Mouse (Mus musculus) limb, embryonic 12.5 days (tissue): ENCODE results near the gene 4933415F23Rik. TPM values are rescaled to one million over a fixed set of nuclear protein-coding genes. Genes with fewer than 3 reads are reported as not detected.
"Not testable (repeated sequence)": the region's sequence is repeated elsewhere in the genome, so short reads cannot be mapped to it uniquely, and the experiment has no call there.

Experiments
- ATAC-seq: fragments of 200-750 bp; cut with Nextera tagmentation; 2 replicates; pipeline ENCODE4 v1.8.0; 2017; ENCODE audit warnings: low read depth, moderate TSS enrichment; ENCODE audit not compliant: insufficient number of reproducible peaks, insufficient read depth, low FRiP score, low TSS enrichment
- H3K27ac ChIP-seq: fragments of 300-500 bp; sonication (generic); 2 replicates; pipeline ENCODE4 v1.5.1; 2016; ENCODE audit warnings: mild to moderate bottlenecking, moderate library complexity
- H3K27me3 ChIP-seq: fragments of 300-500 bp; sonication (generic); 2 replicates; pipeline ENCODE4 v1.6.1; 2016; ENCODE audit warnings: mild to moderate bottlenecking, moderate library complexity
- H3K36me3 ChIP-seq: fragments of 300-500 bp; sonication (generic); 2 replicates; pipeline ENCODE4 v1.6.1; 2016; ENCODE audit warnings: mild to moderate bottlenecking, moderate library complexity
- H3K4me1 ChIP-seq: fragments of 300-500 bp; sonication (generic); replicated peaks from 2 replicates; pipeline ENCODE4 v1.6.1; 2016
- H3K4me2 ChIP-seq: fragments of 300-500 bp; sonication (generic); 2 replicates; pipeline ENCODE4 v1.6.1; 2016; ENCODE audit warnings: mild to moderate bottlenecking, moderate library complexity
- H3K4me3 ChIP-seq: fragments of 300-500 bp; sonication (generic); replicated peaks from 2 replicates; pipeline ENCODE4 v1.5.1; 2016; ENCODE audit warnings: mild to moderate bottlenecking
- H3K9ac ChIP-seq: fragments of 300-500 bp; sonication (generic); replicated peaks from 2 replicates; pipeline ENCODE4 v1.6.1; 2016; ENCODE audit warnings: mild to moderate bottlenecking, moderate library complexity
- H3K9me3 ChIP-seq: fragments of 300-500 bp; sonication (generic); 2 replicates; pipeline ENCODE4 v1.6.1; 2016; ENCODE audit warnings: mild to moderate bottlenecking, moderate library complexity
- WGBS: fragments of 180-500 bp; shearing (Covaris S2); methylation state at CpG from one replicate; pipeline ENCODE4 v1.1.7; 2016; 5-methylcytosine and 5-hydroxymethylcytosine counted together
- polyA plus RNA-seq: library from polyadenylated mRNA; unstranded; fragments of >200 nt; fragmentation: Nextera tagmentation; extraction: Ambion mirVana; gene quantifications from 2 replicates; pipeline ENCODE4 v1.2.1, GENCODE M21; 2016

4933415F23Rik gene
- polyA plus RNA-seq, result not detected in 2 replicates

DNA sequence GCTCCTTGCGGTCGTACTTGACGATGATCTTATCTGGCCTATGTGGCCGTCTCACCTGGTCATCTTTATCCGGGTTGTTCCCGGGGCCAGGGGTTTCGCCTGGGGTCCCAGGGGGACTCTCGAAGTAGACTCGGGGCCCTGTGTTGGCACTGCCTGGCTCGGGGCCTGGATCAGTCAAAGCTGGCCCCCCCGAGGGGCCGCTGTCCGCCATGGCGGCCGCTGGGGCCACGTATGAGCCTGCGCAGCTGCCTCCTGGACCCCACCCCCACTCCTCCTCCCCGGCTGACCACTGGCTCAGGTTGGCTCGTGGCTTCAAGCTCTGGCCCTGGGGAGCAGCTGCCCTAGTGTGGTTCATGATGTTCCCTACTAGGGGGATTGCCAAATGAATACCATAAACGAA is at the start of gene 4933415F23Rik:
4933415F23Rik (minus strand) TSS at position 233 of the 400 bp plus-strand sequence.
- H3K27ac ChIP-seq, result no peak within 1 kb of the TSS
- H3K27me3 ChIP-seq, result no peaks in the 10 kb centered on the region
- ATAC-seq, result no peak
- 91% methylated on average over 20 of the region's 20 CpGs for WGBS
- H3K4me1 ChIP-seq, result no peaks in the 10 kb centered on the region
- no peaks in the 10 kb centered on the region for H3K36me3 ChIP-seq
- no peak within 1 kb of the TSS for H3K4me2 ChIP-seq
- H3K4me3 ChIP-seq, result no peak within 1 kb of the TSS
- H3K9me3 ChIP-seq, result 0 out of 2 replicates have a peak, but pooled peaks cover 5% of the 10 kb centered on the region
- H3K9ac ChIP-seq, result no peak within 1 kb of the TSS

DNA sequence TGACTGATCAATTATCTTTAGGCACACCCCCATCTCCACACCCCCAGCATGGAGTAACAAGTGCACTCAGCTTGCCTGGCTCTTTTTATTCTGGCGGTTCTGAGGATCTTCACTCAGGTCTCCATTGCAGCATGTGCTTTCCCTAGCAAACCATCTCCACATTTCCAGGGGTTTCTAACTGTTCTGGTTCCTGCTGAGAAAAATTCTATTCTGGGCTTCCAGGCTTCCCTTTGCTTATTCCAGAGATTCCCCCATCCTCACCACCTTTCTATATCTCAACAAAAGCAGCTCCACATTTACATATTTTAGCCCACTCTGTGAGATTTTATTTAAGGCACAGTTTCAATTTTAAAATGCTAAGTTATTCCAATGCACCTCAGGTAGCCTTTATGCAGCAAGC is 49.7 kb upstream of the 4933415F23Rik start:
- no peak overlapping the region for H3K9ac ChIP-seq
- H3K4me2 ChIP-seq, result no peak overlapping the region
- no peak for ATAC-seq
- H3K4me3 ChIP-seq, result no peak overlapping the region
- no peaks in the 10 kb centered on the region for H3K36me3 ChIP-seq
- no peaks in the 10 kb centered on the region for H3K27me3 ChIP-seq
- no peaks in the 10 kb centered on the region for H3K4me1 ChIP-seq
- H3K27ac ChIP-seq, result no peak overlapping the region
- 75% methylated on average over 1 of the region's 1 CpGs for WGBS
- no peaks in the 10 kb centered on the region for H3K9me3 ChIP-seq

DNA sequence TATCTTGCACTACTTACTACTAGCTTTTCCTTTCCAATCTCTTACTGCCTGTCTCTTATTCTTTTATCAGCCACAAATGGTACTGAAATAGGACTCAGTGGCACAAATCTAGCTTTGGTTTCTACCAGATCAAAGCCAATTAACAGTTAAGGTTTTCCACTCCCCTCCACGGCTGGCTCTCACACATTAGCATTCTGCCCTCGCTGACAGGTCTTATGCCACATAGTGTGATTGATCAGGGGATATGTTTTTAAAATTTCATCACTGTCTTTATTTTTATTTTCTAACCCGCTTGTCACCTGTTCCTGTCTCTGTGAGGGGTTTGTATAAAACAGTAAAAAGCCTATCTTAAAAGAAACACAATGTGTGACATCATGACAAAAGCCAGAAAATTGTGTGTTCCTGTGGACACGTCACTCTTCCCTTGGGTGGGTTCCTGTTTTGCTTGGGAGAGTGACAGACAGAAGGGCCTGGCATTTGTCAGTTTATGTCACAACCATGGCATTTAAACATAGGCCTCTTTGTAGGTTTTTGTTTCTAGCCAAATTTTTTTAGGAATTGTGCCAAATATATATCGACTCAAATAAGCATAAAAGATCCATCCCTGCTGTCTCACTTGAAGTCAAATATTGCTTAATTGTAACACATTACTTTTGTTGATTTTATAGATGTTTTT is 44.3 kb upstream of the 4933415F23Rik start:
- H3K4me1 ChIP-seq, result no peaks in the 10 kb centered on the region
- H3K27me3 ChIP-seq, result no peaks in the 10 kb centered on the region
- peaks cover 5% of the 10 kb centered on the region; the same call in 1 of the 2 replicates for H3K9me3 ChIP-seq
- WGBS, result 66% methylated on average over 5 of the region's 5 CpGs
- no peak overlapping the region for H3K27ac ChIP-seq
- no peak overlapping the region for H3K9ac ChIP-seq
- ATAC-seq, result no peak
- H3K4me2 ChIP-seq, result no peak overlapping the region
- no peak overlapping the region for H3K4me3 ChIP-seq
- H3K36me3 ChIP-seq, result no peaks in the 10 kb centered on the region

DNA sequence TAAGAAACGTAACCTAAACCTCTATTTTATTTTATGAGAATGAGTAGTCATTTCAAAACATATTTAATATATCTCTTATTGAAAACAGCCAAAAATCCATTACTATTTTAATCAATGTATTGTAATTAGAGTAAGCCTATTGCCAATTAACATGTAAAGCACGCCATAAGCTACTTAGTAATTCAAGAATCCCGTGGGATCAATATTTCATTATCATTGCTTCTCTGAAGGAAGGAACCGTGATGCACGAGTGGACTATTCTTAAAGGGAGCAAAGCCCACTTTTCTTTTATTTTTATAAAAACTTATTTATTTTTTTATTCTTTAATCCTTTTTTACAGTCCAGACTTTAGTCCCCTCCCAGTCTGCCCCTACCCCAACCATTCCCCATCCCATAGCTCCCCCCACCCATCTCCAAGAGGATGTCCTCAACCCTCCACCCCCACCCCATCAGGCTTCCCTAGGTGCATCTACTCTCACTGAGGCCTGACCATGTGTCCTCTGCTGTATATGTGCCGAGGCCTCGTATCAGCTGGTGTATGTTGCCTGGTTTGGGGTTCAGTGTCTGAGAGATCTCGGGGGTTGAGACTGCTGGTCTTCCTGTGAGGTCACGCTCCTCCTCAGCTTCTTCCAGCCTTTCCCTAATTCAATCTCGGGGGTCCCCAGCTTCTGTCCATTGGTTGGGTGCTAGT is 39.2 kb upstream of the 4933415F23Rik start:
- WGBS, result 82% methylated on average over 10 of the region's 10 CpGs
- ATAC-seq, result no peak
- H3K36me3 ChIP-seq, result no peaks in the 10 kb centered on the region
- peaks cover 5% of the 10 kb centered on the region; the same call in 1 of the 2 replicates for H3K9me3 ChIP-seq
- no peak overlapping the region for H3K9ac ChIP-seq
- no peak overlapping the region for H3K4me2 ChIP-seq
- no peak overlapping the region for H3K27ac ChIP-seq
- H3K4me3 ChIP-seq, result no peak overlapping the region
- H3K4me1 ChIP-seq, result no peaks in the 10 kb centered on the region
- no peaks in the 10 kb centered on the region for H3K27me3 ChIP-seq

DNA sequence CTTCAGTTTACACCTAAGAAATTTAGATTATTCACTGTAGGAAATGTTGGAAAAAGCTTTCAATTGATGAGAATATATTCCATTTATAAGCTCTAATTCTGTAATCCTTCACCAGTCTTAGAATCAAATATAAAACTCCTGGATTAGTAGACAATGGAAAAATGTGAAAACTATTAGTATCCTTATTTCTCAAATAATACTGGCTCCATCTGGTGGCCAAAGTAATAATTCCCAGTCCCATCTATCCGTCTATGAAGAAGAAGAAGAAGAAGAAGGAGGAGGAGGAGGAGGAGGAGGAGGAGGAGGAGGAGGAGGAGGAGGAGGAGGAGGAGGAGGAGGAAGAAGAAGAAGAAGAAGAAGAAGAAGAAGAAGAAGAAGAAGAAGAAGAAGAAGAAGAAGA is 38.5 kb upstream of the 4933415F23Rik start:
- no CpG with 5 or more reads among the region's 1 CpGs for WGBS
- H3K36me3 ChIP-seq, ATAC-seq: not testable (repeated sequence)

DNA sequence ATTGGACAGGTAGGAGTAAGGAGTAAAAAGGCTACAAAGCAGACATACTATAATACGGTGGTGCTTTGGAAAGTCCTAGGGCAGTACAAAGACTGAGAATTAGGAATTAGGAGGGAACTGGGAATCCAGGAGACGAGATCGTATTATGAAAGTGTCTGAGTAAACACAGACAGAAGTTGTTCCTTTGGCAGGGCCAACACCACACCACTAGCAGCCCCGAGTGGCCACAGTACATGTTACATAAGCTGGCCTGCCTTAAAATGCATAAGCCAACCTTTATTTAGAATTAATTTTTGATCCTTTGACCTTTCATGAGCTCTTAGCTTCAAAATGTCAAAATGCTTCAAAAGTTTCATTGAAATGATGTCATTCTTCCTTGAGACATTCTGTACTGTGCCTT is 18.8 kb upstream of the 4933415F23Rik start:
- Histone ChIP-seq H3K27ac (no peak overlapping the region), H3K4me2 (no peak overlapping the region), H3K36me3 (no peaks in the 10 kb centered on the region), H3K4me3 (no peak overlapping the region), H3K27me3 (no peaks in the 10 kb centered on the region), H3K9me3 (no peaks in the 10 kb centered on the region), H3K9ac (no peak overlapping the region), H3K4me1 (no peaks in the 10 kb centered on the region)
- ATAC-seq, result no peak
- WGBS, result 73% methylated on average over 4 of the region's 4 CpGs

More for the DNA sequence above, 38.5 kb upstream of the 4933415F23Rik start:
- not testable (repeated sequence) for H3K9ac ChIP-seq, H3K4me1 ChIP-seq, H3K4me2 ChIP-seq, H3K27ac ChIP-seq, H3K9me3 ChIP-seq, H3K4me3 ChIP-seq, H3K27me3 ChIP-seq

DNA sequence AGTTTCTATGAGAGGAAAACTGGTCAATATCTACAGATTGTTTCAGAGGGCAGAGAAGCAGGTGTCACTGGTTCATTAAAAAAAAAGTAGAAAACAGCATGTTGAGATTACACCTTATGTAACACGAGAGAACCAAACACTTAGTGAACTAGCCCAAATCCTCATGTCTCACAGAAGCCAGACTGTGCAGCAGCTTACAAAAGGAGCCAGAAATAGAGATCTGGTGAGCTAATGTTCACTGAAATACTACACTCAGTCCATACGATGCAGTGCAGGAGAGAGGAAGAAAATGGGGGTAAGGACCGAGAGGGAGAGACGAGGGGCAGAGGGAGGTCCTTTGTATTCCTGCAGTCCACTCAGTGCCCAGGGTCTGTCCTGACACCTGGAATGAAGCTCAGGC is 17.4 kb upstream of the 4933415F23Rik start:
- no peaks in the 10 kb centered on the region for H3K4me1 ChIP-seq
- no peaks in the 10 kb centered on the region for H3K36me3 ChIP-seq
- no peaks in the 10 kb centered on the region for H3K27me3 ChIP-seq
- H3K9ac ChIP-seq, result no peak overlapping the region
- WGBS, result 65% methylated on average over 4 of the region's 4 CpGs
- H3K27ac ChIP-seq, result no peak overlapping the region
- ATAC-seq, result no peak
- H3K4me2 ChIP-seq, result no peak overlapping the region
- no peak overlapping the region for H3K4me3 ChIP-seq
- H3K9me3 ChIP-seq, result no peaks in the 10 kb centered on the region

DNA sequence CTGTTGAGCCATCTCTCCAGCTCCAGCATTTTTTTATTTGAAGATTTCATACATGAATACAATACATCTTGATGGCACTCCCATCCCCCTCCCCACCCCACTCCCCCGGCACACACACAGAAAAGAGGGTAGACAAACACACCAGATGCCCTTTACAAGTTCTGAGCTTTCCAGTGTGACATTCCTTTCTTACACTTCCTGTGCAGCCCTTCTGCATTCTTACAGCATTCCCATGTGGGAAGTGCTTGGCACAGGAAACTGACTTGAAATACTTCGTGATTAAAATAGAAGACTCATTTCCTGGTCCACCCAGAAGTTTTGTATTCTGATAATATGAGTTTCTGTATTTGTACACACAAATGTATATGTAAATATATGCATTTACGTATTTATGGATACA is 15.4 kb upstream of the 4933415F23Rik start:
- Histone ChIP-seq H3K27me3 (no peaks in the 10 kb centered on the region), H3K4me1 (no peaks in the 10 kb centered on the region), H3K9ac (no peak overlapping the region), H3K9me3 (no peaks in the 10 kb centered on the region), H3K27ac (no peak overlapping the region), H3K4me2 (no peak overlapping the region), H3K36me3 (no peaks in the 10 kb centered on the region), H3K4me3 (no peak overlapping the region)
- no peak for ATAC-seq
- 57% methylated on average over 3 of the region's 3 CpGs for WGBS

DNA sequence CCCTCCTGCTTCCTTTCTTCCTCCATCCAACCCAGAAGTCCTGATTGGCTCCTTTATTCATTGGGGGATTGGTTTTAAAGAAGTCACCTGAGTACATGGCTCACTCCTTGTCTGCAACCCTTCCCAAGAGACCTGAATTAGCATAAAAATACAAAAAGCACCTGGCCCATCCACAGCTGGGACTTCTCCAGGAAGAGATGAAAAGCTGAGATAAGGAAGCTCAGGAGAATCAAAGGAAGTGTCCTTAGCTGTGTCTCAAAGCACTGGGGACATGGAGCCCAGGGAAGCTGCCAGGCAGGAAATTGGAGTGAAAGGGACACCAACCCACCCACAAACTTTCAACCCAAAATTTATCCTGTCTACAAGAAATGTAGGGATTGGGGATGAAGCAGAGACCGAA is 7.1 kb upstream of the 4933415F23Rik start:
- no peak overlapping the region for H3K9ac ChIP-seq
- 100% methylated on average over 1 of the region's 1 CpGs for WGBS
- no peaks in the 10 kb centered on the region for H3K27me3 ChIP-seq
- no peak overlapping the region for H3K4me3 ChIP-seq
- no peaks in the 10 kb centered on the region for H3K36me3 ChIP-seq
- H3K9me3 ChIP-seq, result no peaks in the 10 kb centered on the region
- no peak for ATAC-seq
- H3K4me2 ChIP-seq, result no peak overlapping the region
- no peak overlapping the region for H3K27ac ChIP-seq
- no peaks in the 10 kb centered on the region for H3K4me1 ChIP-seq

DNA sequence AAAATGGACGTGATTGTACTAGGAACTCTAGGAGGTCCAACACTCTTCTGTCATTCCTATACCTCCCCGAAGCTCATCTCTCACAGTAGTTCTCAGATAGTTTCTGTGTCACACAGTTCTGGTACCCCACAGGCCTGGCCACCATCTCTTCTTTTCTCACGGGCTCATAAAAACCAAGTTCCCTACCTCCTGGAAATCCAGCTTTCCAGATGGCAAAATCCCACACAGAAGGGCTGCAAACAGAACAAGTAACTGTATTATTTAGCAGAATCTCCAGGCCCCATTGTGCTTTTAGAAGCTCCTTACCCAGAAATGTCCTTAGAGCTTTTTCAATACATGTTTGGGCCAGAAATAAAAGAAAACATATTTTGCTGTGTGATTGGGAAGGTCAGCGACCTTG is 828 bp upstream of the 4933415F23Rik start:
- no peak for ATAC-seq
- Histone ChIP-seq H3K4me3 (no peak overlapping the region), H3K27me3 (no peaks in the 10 kb centered on the region), H3K9me3 (0 out of 2 replicates have a peak, but pooled peaks cover 5% of the 10 kb centered on the region), H3K4me2 (no peak overlapping the region), H3K36me3 (no peaks in the 10 kb centered on the region), H3K4me1 (no peaks in the 10 kb centered on the region), H3K27ac (no peak overlapping the region), H3K9ac (no peak overlapping the region)
- WGBS, result 76% methylated on average over 4 of the region's 4 CpGs

DNA sequence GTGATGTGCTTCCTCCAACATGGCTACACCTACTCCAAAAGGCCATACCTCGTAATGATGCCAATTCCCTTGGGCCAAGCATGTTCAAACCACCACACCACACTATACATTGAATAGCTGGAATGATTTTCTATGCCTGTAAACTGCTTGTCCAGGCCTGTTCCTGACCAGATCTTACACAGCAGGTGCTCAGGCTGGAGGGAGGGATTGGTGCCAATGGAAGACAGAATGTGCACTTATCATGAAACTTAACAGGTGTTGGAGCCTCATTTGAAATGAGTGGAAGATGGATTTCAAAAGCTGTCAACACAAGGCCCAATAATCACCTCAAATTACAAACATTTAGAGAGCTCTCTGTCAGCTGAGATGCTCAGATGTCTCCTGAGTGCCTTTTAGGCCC is 2.3 kb downstream of the 4933415F23Rik start:
- no peak overlapping the region for H3K4me3 ChIP-seq
- ATAC-seq, result no peak
- no peak overlapping the region for H3K9ac ChIP-seq
- H3K4me2 ChIP-seq, result no peak overlapping the region
- 84% methylated on average over 1 of the region's 1 CpGs for WGBS
- no peaks in the 10 kb centered on the region for H3K4me1 ChIP-seq
- H3K36me3 ChIP-seq, result no peaks in the 10 kb centered on the region
- 0 out of 2 replicates have a peak, but pooled peaks cover 5% of the 10 kb centered on the region for H3K9me3 ChIP-seq
- no peak overlapping the region for H3K27ac ChIP-seq
- no peaks in the 10 kb centered on the region for H3K27me3 ChIP-seq
